Mouse (Mus musculus) ES-E14 (cell line): ENCODE results near the gene Mycbpap.

Experiments used
- CHD2 ChIP-seq: IDR thresholded peaks from 2 replicates; pipeline ENCODE4 v1.6.1; 2014; ENCODE audit warnings: mild to moderate bottlenecking, low read depth, low read length, inconsistent platforms
- ZNF384 ChIP-seq: IDR thresholded peaks from 2 replicates; pipeline ENCODE4 v1.6.1; 2012; ENCODE audit warnings: low read depth, low read length, inconsistent platforms

- TF ChIP-seq ZNF384 (no peak), CHD2 (no peak)
Measured at GRCm38 (mm10) chr11:94457001-94457400, 64.5 kb downstream of the Mycbpap start.
